Mouse (Mus musculus) erythroid progenitor cell, adult 5-6 weeks (primary cell): ENCODE data around the gene Gm13889. TPM values are rescaled to one million over a fixed set of nuclear protein-coding genes. Genes with fewer than 3 reads are reported as not detected.

ENCODE experiments used
- ATAC-seq: replicated peaks from 2 replicates; pipeline ENCODE4 v1.8.0; 2016; ENCODE audit warnings: moderate number of reproducible peaks, mild to moderate bottlenecking, moderate TSS enrichment, inconsistent platforms; ENCODE audit not compliant: poor library complexity, low FRiP score, severe bottlenecking
- total RNA-seq, 2 experiments: library from RNA; stranded (forward) in 1 of 2; stranded (reverse) in 1 of 2; fragments of 150-400 nt in 1 of 2; fragments of 186-747, 209-891 nt in 1 of 2; gene quantifications; 2 replicates each; pipeline versions ENCODE4 v1.2.3 to v1.2.4; 2015 to 2017; ENCODE audit warnings: low replicate concordance in 2 of 2

Gene Gm13889
- not detected in 2 replicates for total RNA-seq (2015; ENCODE audit: low replicate concordance)
- not detected in 2 replicates for total RNA-seq (2017; ENCODE audit: low replicate concordance)

DNA sequence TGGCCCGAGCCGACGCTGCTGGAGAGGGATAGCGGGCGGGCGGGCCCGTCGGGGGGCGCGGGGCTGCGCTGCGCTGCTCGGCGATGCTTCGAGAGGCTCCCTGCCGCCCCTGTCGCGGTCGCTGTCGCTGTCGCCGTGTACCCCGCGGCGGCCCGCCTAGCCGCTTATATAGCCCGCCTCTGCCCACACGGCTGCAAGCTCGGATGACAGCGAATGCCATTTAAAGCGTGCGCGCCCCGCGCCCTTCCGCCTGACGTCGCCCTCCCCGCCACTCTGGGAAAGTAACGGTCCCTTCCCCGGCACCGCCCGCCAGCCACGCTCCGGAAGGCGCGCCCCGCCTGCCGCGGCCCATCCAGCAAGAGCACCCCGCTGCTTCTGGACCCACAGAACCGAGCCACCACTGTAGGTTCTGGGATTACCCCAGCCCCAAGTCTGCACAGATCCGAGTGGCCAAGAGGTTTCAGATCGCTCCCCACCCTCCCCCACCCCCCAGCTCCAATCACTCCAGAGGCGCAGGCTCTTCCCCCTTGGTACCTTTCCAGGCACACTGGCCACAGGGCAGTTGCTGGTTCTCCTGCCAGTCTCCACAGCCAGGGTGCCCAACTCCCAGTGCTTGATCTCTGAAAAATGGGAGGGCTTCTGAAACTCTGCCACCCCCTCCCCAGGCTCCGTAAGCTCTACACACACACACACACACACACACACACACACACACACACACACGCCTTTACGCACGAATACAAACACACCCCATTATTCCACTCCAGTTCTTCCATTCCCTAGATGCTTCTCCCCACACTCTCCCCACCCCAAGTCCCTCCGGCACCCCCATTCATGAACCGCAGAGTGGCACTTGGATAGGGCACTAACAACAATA lies at the start of gene Gm13889:
TSS of gene Gm13889 (minus strand) at position 294 of the 877 bp plus-strand sequence.
- no peak for ATAC-seq

DNA sequence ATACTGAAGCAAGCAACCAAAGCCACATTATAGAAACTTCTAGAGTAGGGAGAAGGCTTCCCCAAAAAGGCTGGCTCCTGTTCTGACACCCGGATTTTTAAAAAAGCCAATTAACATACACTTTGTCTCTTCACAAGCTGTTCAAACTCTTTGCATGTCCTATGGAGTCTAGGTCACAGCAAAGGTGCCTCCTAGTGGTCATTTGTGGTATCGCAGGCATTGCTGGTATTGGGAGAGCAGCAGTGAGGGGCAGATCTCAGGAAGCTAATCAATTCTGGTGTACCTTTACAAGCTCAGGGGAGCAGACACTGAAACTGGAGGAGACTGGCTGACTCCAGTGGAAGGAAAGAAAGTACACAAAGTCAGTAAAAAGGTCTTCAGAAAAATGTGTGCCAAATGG lies 45.3 kb upstream of the Gm13889 start:
- ATAC-seq = peak; percentile 62; the same call in 1 of the 2 replicates

DNA sequence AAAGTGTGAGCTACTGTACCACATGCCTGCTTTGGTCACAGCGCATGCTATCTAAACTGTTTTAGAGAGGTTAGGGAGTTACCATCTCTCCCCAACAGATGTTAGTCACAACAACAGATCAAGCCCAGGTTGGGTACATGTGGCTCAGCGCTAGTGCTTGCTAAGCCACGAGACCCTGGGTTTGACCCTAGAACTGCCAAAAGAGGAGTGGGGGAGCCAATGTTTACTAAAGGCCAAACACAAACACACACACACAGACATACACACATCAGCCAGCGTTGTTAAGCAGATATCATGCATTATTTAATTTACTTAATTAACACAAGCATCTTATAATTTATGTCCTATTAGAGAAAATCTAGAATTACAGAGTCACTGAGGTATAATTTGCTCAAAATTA lies 44.9 kb upstream of the Gm13889 start:
- ATAC-seq = no peak

DNA sequence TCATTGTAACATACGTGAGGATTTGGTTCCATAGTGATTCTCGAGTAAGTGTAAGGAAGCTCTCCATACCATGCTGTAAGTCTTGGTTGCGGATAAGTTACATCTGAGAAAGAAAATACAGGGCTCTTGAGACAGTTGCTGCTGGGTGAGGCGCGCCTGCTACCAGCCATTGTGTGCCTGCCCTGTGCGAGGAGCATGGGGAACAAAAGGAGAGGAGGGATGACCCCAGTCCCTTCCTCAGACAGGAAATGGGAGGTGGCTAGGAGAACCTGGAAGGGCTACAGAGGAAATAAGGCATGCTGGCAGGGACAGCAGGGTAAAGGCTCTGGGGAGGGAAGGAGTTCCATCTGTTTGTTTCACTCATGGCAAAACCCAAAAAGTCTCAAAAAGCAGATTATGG lies 44.4 kb upstream of the Gm13889 start:
- ATAC-seq = no peak

DNA sequence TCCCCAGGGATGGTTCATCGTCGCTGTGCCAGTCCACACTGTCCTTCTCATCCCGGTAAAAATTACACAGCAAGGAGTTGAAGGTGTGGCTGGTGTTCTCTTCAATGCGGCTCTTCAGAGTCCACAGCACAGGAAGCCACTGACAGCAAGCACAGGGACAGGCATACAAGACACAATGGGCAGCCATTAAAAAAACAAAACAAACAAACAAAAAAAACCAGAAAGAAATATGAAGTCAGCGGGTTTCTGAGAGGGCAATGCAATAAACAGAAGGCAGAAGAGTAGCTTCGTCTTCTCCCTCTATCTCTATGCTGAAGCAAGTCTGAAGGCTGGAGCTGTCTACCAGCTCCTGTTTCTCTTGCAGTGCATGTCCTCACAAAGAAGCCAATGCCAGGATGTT lies 39.3 kb upstream of the Gm13889 start, which contains the start of gene Gm27027:
TSS of gene Gm27027 (minus strand) at position 101 of the 400 bp plus-strand sequence.
- ATAC-seq = no peak

DNA sequence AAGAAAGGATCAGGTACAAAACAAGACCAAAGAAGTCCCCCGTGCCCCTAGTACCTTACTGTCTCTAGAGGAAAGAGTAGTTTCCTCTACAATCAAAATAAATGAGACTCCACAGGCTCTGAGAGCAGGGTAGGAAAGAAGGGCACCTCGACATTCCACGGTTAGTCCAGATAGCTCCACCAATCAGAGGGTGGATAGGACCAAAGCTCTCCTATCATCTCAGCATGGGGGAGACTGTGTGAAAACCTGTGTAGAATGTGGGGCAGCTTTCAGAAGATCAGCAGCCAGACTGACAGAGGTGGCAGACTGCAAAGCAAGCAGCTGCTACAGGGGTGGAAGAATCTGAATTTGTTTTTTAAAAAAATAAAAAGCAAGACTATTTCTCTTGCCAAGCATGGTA lies 35.8 kb upstream of the Gm13889 start:
- ATAC-seq = no peak

DNA sequence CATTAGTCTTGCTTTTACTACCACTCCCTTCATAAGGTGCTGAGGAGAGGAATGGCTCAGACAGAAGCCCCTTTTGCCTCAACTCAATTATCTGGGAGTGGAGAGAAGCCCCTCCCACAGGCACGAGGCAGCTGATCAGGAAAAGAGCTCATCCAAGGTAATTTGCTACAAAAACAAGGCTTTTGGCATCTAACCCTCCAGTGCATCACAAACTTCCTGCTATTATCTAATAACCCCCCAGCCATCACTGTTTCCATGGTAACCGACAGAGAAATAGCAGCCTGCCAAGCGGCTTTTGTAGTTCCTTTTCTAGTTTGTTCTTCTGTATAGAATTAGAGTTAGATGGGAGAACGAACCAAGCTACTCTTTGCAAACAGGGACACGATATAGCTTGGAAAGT lies 35.3 kb upstream of the Gm13889 start:
- ATAC-seq = no peak

DNA sequence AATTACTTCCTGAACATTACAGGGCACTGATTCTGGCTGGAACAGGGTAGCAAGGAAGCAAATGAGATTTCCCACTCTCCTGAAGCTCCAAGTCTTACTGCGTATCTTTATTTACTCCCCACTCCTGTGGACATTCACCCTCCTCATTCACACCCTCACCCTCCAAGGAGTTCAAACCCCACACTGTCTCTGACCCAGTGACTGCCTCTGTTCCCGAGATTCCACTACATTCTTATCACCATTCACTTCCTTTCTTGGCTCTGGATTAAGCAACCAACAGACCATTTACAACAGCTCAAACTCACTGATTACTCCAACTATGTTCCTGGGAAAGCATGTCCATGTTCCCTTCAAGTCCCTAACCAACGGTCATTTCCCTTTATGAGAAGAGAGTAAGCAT lies 34.3 kb upstream of the Gm13889 start:
- ATAC-seq = no peak

DNA sequence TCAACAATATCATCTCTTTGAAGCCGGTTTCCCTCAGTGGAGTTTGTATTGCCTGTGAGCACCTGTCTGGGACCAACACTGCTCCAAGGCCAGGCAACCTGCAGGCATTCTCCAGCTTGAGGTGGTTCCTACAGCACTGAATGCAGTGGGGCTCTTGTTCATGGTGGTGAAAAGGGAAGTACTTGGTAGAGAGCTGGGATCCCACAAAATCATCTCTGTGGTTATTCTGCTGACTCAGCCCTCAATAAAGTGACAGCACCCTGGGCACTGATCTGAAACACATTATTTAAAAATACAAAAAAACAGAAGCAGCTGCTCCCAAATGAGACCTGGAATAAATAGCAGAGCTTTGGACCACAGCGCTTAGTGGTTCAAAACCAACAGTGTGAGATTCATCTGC lies 31.4 kb upstream of the Gm13889 start:
- no peak for ATAC-seq

DNA sequence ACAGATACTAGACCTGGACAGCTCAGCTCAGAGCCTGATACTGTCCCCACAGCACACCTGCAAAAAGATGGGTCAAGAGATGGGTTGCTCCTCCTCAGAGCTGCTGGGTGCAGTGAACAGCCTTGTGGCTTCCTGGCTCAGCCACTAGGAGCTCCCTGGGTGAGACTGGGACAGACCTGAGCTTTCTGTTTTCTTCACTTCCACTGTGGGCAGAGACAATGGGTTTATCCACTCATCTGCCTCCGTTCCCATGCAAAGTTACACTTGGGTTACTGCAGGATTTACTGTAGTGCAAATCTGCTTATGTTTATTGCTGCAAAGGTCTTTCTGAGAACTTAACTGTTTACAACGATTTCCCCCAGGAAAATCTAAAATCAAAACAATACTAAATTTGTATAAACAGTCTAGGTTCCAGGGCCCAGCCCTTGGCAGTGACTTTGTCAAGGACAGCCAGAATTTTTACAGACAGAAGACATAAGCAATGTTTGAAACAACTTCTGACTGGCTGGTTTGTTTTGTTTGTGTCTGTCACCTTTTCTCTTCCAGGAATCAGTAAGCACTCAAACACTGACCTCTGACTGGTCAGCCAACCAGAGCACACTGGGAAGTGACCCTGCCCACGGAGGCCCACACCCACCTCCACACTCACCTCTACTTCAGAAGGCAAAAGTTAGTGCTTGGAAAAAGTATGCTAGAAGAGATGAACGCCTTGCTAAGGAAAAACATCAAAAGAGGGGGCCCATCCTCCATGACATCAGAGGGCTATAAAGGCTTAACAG lies 25.6 kb upstream of the Gm13889 start:
- no peak for ATAC-seq

DNA sequence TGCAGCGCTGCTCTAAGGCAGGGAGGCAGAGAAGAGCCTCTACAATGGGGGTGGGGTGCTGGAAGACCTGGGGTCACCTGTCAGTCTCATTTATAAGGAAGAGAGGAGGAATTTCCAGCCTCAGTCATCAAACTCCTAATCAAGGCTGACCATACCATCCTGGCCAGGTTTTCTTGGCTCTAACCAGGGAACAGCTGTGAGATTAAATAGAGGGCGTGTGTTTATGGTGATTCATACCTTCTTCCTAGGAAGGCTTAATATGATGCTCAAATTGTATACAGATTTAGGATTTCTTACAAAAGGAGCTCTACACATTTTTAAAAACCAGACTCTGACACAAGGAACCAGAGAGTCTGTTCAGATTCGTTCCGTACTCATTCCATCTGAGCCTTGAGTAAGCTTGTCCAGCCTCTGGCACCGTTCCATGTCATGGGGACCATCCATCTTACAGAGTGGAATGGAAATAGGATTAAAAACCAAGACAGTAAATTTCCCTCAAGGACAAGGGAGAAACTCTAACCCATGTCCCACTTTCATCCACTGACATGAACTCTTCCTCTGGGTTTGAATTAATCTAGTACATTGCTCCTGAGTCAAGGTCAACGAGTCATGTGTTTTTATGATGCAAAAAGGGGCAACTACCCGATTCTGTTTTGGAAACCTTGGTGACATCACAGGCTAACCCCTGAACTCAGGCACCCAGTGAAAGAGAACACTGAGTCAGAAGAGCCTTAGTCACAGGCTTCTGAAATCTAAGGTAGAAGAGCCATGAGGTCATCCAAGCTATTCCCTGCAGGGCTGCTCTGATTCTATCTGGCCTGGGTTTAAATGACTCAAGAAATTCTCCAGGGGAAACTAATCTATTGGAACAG lies 22.5 kb upstream of the Gm13889 start:
- no peak for ATAC-seq

DNA sequence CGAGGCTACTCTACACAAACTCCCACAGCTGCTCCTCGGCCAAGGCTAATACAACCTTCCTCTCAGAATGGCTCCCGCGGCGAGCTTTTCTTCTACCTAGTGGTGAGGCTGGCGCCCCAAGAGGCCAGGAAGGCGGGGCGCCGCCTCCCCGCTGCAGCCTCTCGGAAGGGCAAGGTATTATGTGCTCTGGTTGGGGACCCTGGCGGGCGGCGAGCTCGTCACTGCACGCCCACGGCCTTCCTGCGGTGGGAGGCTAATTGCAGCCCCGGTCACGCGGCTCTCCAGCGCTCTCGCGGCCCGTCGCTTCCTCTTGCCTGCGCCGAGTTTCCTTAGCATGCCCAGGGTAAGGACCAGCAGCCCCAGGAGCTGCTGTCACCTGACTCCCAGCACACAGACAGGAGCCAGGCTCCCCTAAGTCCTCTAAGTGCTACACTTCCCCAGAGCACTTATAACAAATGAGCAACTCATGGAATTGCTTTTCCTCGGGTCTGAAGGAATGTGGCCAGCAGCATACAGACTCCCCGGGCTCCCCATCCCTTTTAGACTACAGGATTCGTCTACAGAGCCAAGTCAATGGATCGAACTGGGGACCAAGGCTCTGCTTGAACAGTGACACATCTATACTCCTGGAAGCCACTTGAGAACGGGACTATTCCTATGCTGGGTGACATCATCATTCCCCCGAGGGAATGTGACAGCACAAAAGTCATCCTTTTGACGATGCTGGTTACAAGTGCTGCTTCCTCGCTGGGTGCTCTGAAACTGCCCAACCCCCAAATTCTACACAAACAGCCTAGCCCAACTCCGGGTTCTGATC lies 19.6 kb upstream of the Gm13889 start:
- no peak for ATAC-seq

DNA sequence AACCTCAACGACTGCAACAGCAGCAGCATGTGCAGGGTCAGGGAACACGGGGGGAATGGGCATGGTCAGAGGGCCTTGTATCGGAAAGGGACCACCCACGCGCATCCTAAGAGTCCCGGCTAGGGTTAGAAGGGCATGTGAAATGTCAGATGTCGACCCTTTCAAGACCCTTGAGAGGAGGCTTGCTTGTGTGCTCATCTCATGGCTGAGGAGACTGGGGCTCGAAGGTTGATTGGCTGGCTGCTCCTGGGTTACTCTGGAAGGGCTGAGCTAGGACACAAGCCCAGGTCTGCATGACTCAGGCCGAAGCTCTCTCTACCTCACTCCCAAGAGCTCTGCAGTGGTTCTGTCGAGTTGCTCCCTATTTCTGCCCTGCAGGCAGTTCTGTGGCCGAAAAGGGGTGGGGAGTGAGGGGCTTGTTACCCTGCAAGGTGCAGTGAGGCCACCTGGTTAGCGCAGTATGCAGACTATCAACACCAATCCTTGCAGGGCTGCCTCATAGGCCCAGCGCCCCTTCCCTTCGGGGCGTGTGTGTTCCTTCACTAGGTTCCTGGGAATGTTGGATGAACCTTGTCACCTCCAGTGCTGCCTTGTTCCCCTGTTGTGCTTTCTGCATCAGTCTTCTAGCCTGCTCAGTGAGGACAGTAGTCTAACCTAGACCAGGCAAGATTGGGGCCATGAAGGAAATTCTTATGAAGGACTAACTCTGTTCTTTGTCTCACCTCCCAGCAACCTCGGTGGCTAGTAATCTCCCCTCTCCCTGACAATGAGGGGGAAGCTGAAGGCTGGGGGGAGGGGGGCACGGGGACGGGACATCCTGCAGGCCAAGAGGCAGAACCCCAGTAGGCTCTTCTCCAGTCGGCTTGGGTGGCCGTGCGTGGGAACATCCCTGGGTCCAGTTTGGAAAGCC lies 18.8 kb upstream of the Gm13889 start:
- ATAC-seq = no peak

DNA sequence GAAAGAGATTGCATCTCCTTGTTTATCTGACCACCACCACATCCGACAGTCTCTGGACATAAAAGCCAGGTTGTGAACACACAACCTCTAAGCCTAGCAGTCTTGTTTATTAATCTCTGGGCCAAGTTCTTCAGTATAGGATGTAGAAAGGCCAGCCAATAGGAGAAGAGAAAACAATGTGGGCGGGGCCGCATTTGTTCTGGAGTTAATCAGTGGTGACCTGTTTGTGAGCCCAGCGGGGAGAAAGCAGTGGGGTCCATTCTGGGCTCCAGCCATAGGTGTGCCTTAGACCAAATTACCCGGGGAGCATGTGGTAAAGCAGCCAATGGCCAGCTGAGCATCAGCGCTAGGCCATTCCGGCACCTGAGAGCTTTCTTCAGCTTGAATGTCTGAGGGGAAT lies 18.0 kb upstream of the Gm13889 start:
- no peak for ATAC-seq

DNA sequence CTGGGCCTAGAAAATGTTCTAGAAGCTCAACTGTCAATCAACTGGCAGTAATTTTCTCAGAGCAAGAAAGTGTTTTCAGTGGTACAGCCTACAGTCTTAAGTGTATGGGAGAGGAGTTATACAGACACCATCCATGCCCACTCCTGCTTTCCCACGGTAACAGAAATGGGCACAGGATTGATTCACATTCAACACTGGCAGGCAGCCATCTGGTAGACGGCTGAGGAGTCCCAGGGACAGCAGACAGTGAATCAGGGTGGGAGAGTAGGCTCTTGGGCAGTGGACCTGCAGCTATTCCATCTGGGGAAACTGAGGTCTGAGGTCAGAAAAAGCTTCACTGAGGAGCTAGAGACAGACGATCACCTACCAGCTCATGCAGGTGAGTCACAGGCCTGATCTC lies 14.6 kb upstream of the Gm13889 start:
- ATAC-seq = no peak

DNA sequence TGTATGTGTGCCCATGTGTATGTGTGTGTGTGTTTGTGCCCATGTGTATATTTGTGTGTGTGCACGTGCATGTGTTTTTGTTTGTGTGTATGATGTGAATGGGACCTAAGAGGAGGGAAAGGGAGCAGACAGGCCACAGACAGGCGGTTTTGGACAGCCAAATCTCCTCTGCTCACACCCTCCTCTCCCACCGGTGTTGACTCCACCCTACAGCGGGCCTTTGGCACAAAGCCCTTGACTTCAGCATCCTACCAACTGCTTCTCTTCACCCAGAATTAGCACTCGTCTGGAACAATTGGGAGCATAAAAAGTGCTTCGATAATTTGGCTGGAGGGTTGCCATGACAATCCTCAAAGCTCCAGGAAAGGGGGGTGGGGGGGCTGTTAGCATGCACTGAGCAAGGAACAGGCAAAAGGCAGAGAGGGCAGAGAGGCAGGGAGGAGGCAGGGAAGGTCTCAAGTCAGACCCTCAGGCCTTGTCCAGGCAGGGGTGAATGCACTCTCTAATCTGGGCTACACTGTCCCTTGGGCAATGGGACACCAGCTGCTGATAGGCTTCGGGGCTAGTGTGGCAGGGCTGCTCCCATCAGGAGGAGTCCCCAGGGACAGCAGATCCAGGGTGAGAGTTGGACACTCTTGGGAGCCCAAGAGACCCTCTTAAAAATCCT lies 7.6 kb upstream of the Gm13889 start:
- peak; percentile 34; the same call in 1 of the 2 replicates for ATAC-seq

DNA sequence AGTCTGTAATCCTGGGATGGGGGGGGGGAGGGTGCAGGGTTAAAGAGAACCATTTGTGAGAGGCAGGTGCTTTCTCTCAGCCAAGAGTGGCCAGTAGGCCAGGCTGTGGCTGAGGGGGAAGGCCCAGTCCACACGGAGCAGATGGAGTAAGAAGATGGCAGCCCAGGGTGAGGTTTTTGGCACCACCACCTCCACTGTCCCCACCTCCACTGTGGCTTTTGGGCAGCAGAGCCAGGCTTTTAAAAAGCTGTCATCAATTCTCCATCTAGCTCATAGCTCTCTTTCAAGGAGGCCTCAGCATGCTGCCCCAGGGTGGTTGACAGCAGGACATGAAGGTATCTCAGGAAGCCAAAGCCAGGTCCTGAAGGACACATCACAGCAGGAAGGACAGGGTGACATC lies 6.8 kb upstream of the Gm13889 start:
- no peak for ATAC-seq

DNA sequence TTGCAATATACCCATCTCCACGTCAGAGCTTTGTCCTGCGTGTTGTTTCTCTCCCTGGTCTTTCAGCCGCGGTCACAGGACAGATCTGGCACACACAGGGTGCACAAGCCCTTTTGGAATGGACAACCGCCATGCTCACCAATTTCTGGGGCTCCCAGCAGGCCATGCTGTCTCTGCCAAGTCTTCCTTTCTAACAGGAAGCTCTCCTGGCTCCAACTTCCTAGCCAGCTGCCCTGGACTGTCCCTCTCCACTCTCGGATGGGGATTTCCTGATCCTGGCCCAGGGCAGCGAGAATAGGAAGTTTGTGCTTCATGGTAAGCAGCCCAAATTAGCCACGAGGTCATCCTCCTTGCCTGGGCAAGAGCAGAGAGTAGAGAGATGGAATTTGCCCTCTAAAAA lies 4.7 kb upstream of the Gm13889 start:
- ATAC-seq = no peak
